Mouse (Mus musculus) hindbrain, embryonic 11.5 days (tissue): ENCODE measurements around the gene Foxn1. TPM values are rescaled to one million over a fixed set of nuclear protein-coding genes. Genes with fewer than 3 reads are reported as not detected.
A peak's percentile ranks its signal among the peaks of the same experiment; 100 is the strongest.

Experiments
- ATAC-seq: fragments of 200-750 bp; cut with Nextera tagmentation; 2 replicates; pipeline ENCODE4 v1.8.0; 2017; ENCODE audit warnings: mild to moderate bottlenecking, moderate TSS enrichment, moderate library complexity; ENCODE audit not compliant: low FRiP score
- DNase-seq: peaks from one replicate; pipeline ENCODE4 v3.0.0-alpha.2; 2015; ENCODE audit warnings: low spot score
- H3K27ac ChIP-seq: fragments of 300-500 bp; sonication (generic); 2 replicates; pipeline ENCODE4 v1.5.1; 2014; ENCODE audit warnings: mild to moderate bottlenecking, low read depth, low read length
- H3K27me3 ChIP-seq: fragments of 300-500 bp; sonication (generic); 2 replicates; pipeline ENCODE4 v1.6.1; 2014; ENCODE audit warnings: mild to moderate bottlenecking, low read length, moderate library complexity, mixed read lengths; ENCODE audit not compliant: control insufficient read depth, insufficient read depth
- H3K36me3 ChIP-seq: fragments of 300-500 bp; sonication (generic); 2 replicates; pipeline ENCODE4 v1.6.1; 2014; ENCODE audit warnings: mild to moderate bottlenecking, low read length, moderate library complexity, mixed read lengths; ENCODE audit not compliant: control insufficient read depth, insufficient read depth
- H3K4me1 ChIP-seq: fragments of 300-500 bp; sonication (generic); replicated peaks from 2 replicates; pipeline ENCODE4 v1.6.1; 2014; ENCODE audit warnings: low read length, mixed read lengths; ENCODE audit not compliant: control insufficient read depth, insufficient read depth
- H3K4me2 ChIP-seq: fragments of 300-500 bp; sonication (generic); replicated peaks from 2 replicates; pipeline ENCODE4 v1.6.1; 2014; ENCODE audit warnings: mild to moderate bottlenecking, low read depth, low read length
- H3K4me3 ChIP-seq: fragments of 300-500 bp; sonication (generic); 2 replicates; pipeline ENCODE4 v1.5.1; 2014; ENCODE audit warnings: low read depth, low read length
- H3K9ac ChIP-seq: fragments of 300-500 bp; sonication (generic); 2 replicates; pipeline ENCODE4 v1.6.1; 2014; ENCODE audit warnings: low read depth, low read length
- H3K9me3 ChIP-seq: fragments of 300-500 bp; sonication (generic); 2 replicates; pipeline ENCODE4 v1.6.1; 2016; ENCODE audit warnings: low read length; ENCODE audit not compliant: control insufficient read depth
- WGBS: fragments of 180-500 bp; shearing (Covaris S2); extraction: QIAGEN DNeasy Blood & Tissue Kit; methylation state at CpG from one replicate; pipeline ENCODE4 v1.1.7; 2014; 5-methylcytosine and 5-hydroxymethylcytosine counted together
- polyA plus RNA-seq: library from polyadenylated mRNA; unstranded; fragments of >200 nt; fragmentation: Nextera tagmentation; extraction: Ambion mirVana; gene quantifications from 2 replicates; pipeline ENCODE4 v1.2.1, GENCODE M21; 2014

Foxn1 gene
- polyA plus RNA-seq, 1 experiment from 2014 or later = 0.05 TPM

- Histone ChIP-seq H3K4me2 (no peak overlapping the region), H3K27me3 (no peaks in the 10 kb centered on the region), H3K4me1 (no peaks in the 10 kb centered on the region), H3K4me3 (no peak overlapping the region), H3K36me3 (no peaks in the 10 kb centered on the region), H3K27ac (no peak overlapping the region), H3K9ac (no peak overlapping the region), H3K9me3 (no peaks in the 10 kb centered on the region)
- WGBS = 13% methylated on average over 22 of the region's 22 CpGs
- DNase-seq (peak; percentile 62), ATAC-seq (no peak)
Observed at GRCm38 (mm10) chr11:78358330-78359007, 27.9 kb downstream of the Foxn1 start.

- H3K9me3 ChIP-seq = no peaks in the 10 kb centered on the region
Observed at GRCm38 (mm10) chr11:78355471-78356238, 30.7 kb downstream of the Foxn1 start.

GRCm38 (mm10) chr11:78354905-78355304, 31.5 kb downstream of the Foxn1 start:
- H3K36me3 ChIP-seq = no peaks in the 10 kb centered on the region
- H3K4me2 ChIP-seq = no peak overlapping the region
- no peak overlapping the region for H3K4me3 ChIP-seq
- whole genome bisulfite sequencing = 88% methylated on average over 6 of the region's 6 CpGs
- no peaks in the 10 kb centered on the region for H3K27me3 ChIP-seq
- no peak for ATAC-seq
- H3K9ac ChIP-seq = no peak overlapping the region
- DNase-seq = no peak
- H3K9me3 ChIP-seq = no peaks in the 10 kb centered on the region
- H3K27ac ChIP-seq = no peak overlapping the region
- H3K4me1 ChIP-seq = no peaks in the 10 kb centered on the region

More at GRCm38 (mm10) chr11:78355471-78356238, 30.7 kb downstream of the Foxn1 start:
- no peaks in the 10 kb centered on the region for H3K4me1 ChIP-seq
- 32% methylated on average over 4 of the region's 4 CpGs for WGBS
- H3K9ac ChIP-seq = no peak overlapping the region
- no peak for ATAC-seq
- H3K4me2 ChIP-seq = no peak overlapping the region
- no peaks in the 10 kb centered on the region for H3K27me3 ChIP-seq
- H3K27ac ChIP-seq = no peak overlapping the region
- DNase-seq = peak; percentile 88
- no peaks in the 10 kb centered on the region for H3K36me3 ChIP-seq
- H3K4me3 ChIP-seq = no peak overlapping the region

- H3K36me3 ChIP-seq = no peaks in the 10 kb centered on the region
- no peak for ATAC-seq
- H3K4me3 ChIP-seq = no peak overlapping the region
- H3K27me3 ChIP-seq = no peaks in the 10 kb centered on the region
- H3K27ac ChIP-seq = no peak overlapping the region
- H3K4me2 ChIP-seq = no peak overlapping the region
- no peak for DNase-seq
- WGBS = 91% methylated on average over 1 of the region's 1 CpGs
- no peaks in the 10 kb centered on the region for H3K9me3 ChIP-seq
- H3K4me1 ChIP-seq = no peaks in the 10 kb centered on the region
- H3K9ac ChIP-seq = no peak overlapping the region
Observed at GRCm38 (mm10) chr11:78353081-78353480, 33.3 kb downstream of the Foxn1 start.

- Histone ChIP-seq H3K9ac (no peak overlapping the region), H3K4me3 (no peak overlapping the region), H3K9me3 (no peaks in the 10 kb centered on the region), H3K36me3 (no peaks in the 10 kb centered on the region), H3K4me1 (peaks cover 3% of the 10 kb centered on the region; the same call in 1 of the 2 replicates), H3K27me3 (no peaks in the 10 kb centered on the region), H3K4me2 (no peak overlapping the region), H3K27ac (no peak overlapping the region)
- ATAC-seq (no peak), DNase-seq (no peak)
- 86% methylated on average over 4 of the region's 4 CpGs for WGBS
Observed at GRCm38 (mm10) chr11:78349441-78350358, 36.7 kb downstream of the Foxn1 start.

- Histone ChIP-seq H3K9ac (no peak overlapping the region), H3K27ac (no peak overlapping the region), H3K4me2 (no peak overlapping the region), H3K9me3 (no peaks in the 10 kb centered on the region), H3K4me3 (no peak overlapping the region), H3K27me3 (no peaks in the 10 kb centered on the region), H3K4me1 (peaks cover 4% of the 10 kb centered on the region; the same call in 1 of the 2 replicates), H3K36me3 (no peaks in the 10 kb centered on the region)
- 31% methylated on average over 7 of the region's 7 CpGs for WGBS
- ATAC-seq (no peak), DNase-seq (no peak)
Observed at GRCm38 (mm10) chr11:78348474-78348873, 37.9 kb downstream of the Foxn1 start.

- Histone ChIP-seq H3K36me3 (no peaks in the 10 kb centered on the region), H3K27me3 (no peaks in the 10 kb centered on the region), H3K4me2 (no peak overlapping the region), H3K9me3 (no peaks in the 10 kb centered on the region), H3K27ac (no peak overlapping the region), H3K4me3 (no peak overlapping the region), H3K9ac (no peak overlapping the region), H3K4me1 (peaks cover 4% of the 10 kb centered on the region; the same call in 1 of the 2 replicates)
- no peak for ATAC-seq
- WGBS = 69% methylated on average over 9 of the region's 9 CpGs
- no peak for DNase-seq
Observed at GRCm38 (mm10) chr11:78347908-78348307, 38.5 kb downstream of the Foxn1 start.

GRCm38 (mm10) chr11:78347070-78347754, 39.1 kb downstream of the Foxn1 start:
- H3K27ac ChIP-seq = no peak overlapping the region
- H3K27me3 ChIP-seq = no peaks in the 10 kb centered on the region
- no peaks in the 10 kb centered on the region for H3K36me3 ChIP-seq
- H3K9me3 ChIP-seq = no peaks in the 10 kb centered on the region
- no peak overlapping the region for H3K9ac ChIP-seq
- no peak overlapping the region for H3K4me2 ChIP-seq
- peaks cover 4% of the 10 kb centered on the region; the same call in 1 of the 2 replicates for H3K4me1 ChIP-seq
- no peak for ATAC-seq
- DNase-seq = peak; percentile 91
- WGBS = 91% methylated on average over 10 of the region's 10 CpGs
- H3K4me3 ChIP-seq = no peak overlapping the region
